ENCODE assay signal across 8 mouse cellular contexts in the genomic region with DNA sequence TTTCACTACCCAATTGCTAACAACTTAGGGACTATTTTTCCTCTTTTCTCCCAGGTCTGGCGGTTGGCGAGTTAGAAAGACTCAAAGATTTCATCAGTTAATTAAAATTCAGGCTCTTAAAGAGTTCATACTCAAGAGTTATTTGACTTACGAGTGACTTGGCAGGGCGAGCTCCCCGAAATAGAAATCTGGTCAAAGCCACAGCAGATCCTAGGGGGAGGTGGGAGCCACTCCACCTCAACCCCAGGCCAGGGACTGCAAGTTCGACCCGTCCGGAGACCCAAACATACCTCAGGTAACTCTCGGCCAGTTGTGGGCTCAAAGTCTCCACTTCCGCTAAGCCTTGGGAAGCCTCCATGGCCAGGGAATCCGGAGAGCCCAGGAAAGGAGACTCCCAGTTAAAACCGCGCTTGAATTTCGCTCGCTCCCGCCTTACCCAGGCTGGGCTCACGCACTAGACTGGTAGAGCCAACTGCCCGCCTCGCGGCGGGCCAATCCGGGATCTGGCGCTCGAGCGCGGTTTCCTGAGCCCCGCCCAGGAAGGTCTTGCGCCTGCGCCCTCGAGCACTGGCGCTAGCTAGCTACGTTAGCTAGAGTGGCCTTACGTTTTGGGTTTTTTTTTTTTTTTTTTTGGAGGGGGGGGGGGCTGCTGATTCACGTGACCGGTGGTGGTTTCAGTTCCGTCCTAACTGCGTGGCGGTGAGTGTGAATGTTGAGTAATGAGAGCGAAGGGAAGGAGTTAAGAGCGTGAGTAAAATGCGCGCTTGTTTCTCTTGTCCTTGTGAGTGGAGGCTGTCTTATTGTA. TPM values are rescaled to one million over a fixed set of nuclear protein-coding genes. Genes with fewer than 3 reads are reported as not detected.
DNase-seq lines count a peak whose midpoint lies in the region; ATAC-seq and TF ChIP-seq lines count a peak whose summit lies in the region.

A gene (minus strand): TSS at position 474 of the 805 bp plus-strand sequence.

- no peaks in the 10 kb centered on the region for H3K4me1 ChIP-seq in ES-E14 (ENCODE audit: control insufficient read depth in 2 of 2, insufficient read depth in 2 of 2, low read length in 2 of 2, poor library complexity in 1 of 2)
- H3K4me1 ChIP-seq in forebrain, embryonic 16.5 days (replicated peaks; ENCODE audit: control insufficient read depth, insufficient read depth, low read length) = 0 out of 2 replicates have a peak, but pooled peaks cover 2% of the 10 kb centered on the region
- H3K4me1 ChIP-seq in lung, embryonic 15.5 days = no peaks in the 10 kb centered on the region

- WGBS in forebrain, embryonic 16.5 days = 25% methylated on average over 42 of the region's 42 CpGs
- 9% methylated on average over 42 of the region's 42 CpGs for WGBS in lung, embryonic 15.5 days

- no peaks in the 10 kb centered on the region for H3K27me3 ChIP-seq in forebrain, embryonic 16.5 days (replicated peaks; ENCODE audit: control insufficient read depth, insufficient read depth, low read length)
- no peaks in the 10 kb centered on the region for H3K27me3 ChIP-seq in lung, embryonic 15.5 days

- H3K36me3 ChIP-seq in ES-E14 (ENCODE audit: control insufficient read depth, insufficient read depth, low read length, poor library complexity, severe bottlenecking) = no peaks in the 10 kb centered on the region
- H3K36me3 ChIP-seq in forebrain, embryonic 16.5 days (ENCODE audit: control insufficient read depth, insufficient read depth) = no peaks in the 10 kb centered on the region
- no peaks in the 10 kb centered on the region for H3K36me3 ChIP-seq in lung, embryonic 15.5 days

- H3K9ac ChIP-seq in ES-E14 (ENCODE audit: insufficient read depth, low read depth, low read length, poor library complexity, severe bottlenecking) = peak within 1 kb of the TSS; percentile 95
- peak within 1 kb of the TSS; percentile 54 for H3K9ac ChIP-seq in forebrain, embryonic 16.5 days (replicated peaks; ENCODE audit: low read depth, low read length)
- peak within 1 kb of the TSS; percentile 54 for H3K9ac ChIP-seq in lung, embryonic 15.5 days

- no peaks in the 10 kb centered on the region for H3K9me3 ChIP-seq in ES-E14 (ENCODE audit: control insufficient read depth, insufficient read depth, low read depth, low read length)
- no peaks in the 10 kb centered on the region for H3K9me3 ChIP-seq in forebrain, embryonic 16.5 days (ENCODE audit: control insufficient read depth, low read length)
- no peaks in the 10 kb centered on the region for H3K9me3 ChIP-seq in lung, embryonic 15.5 days

- peak within 1 kb of the TSS; percentile 58 for H3K4me2 ChIP-seq in forebrain, embryonic 16.5 days (ENCODE audit: low read length)
- peak within 1 kb of the TSS; percentile 51 for H3K4me2 ChIP-seq in lung, embryonic 15.5 days

- peak; percentile 84 for DNase-seq in ES-E14 (ENCODE audit: low read depth, low spot score)
- DNase-seq in cerebellum, adult 11-12 months = peak; percentile 94
- peak; percentile 93 for DNase-seq in heart, postnatal 4 days
- DNase-seq in layer of hippocampus, adult 8-10 months (ENCODE audit: low spot score in 2 of 2) = peak; percentile 75 to 82
- DNase-seq in ovary, adult 18-20 months (ENCODE audit: low spot score) = peak; percentile 89
- peak; percentile 93 for DNase-seq in thymus, postnatal 0 days (ENCODE audit: low spot score)

- peak within 1 kb of the TSS; percentile 82 for H3K27ac ChIP-seq in ES-E14 (ENCODE audit: insufficient read depth, low read depth, low read length, poor library complexity, severe bottlenecking)
- peak within 1 kb of the TSS; percentile 38; the same call in 1 of the 2 replicates for H3K27ac ChIP-seq in forebrain, embryonic 16.5 days (ENCODE audit: low read length)
- H3K27ac ChIP-seq in lung, embryonic 15.5 days = peak within 1 kb of the TSS; percentile 85

- ATAC-seq in forebrain, embryonic 16.5 days = peak; percentile 99
- ATAC-seq in lung, embryonic 15.5 days (ENCODE audit: borderline replicate concordance, extremely low read depth, low FRiP score, low TSS enrichment) = peak; percentile 98

- in situ Hi-C loops in ES-E14 (cut with MboI; ENCODE audit: low sequenced_read_pairs in 2 of 2, unreplicated experiment in 2 of 2) = no loop called here

- peak within 1 kb of the TSS; percentile 82 to 93 for H3K4me3 ChIP-seq in ES-E14 (ENCODE audit: insufficient read depth in 1 of 2, low read depth in 1 of 2, low read length in 2 of 2, poor library complexity in 1 of 2, severe bottlenecking in 1 of 2)
- H3K4me3 ChIP-seq in forebrain, embryonic 16.5 days (replicated peaks; ENCODE audit: low read length) = peak within 1 kb of the TSS; percentile 50
- peak within 1 kb of the TSS; percentile 59 for H3K4me3 ChIP-seq in lung, embryonic 15.5 days

TF ChIP-seq in ES-E14, 5 proteins besides CTCF, POLR2A, EP300 and RAD21:
- TF ChIP-seq MAFK (IDR thresholded peaks at IDR 0.05; ENCODE audit: insufficient read depth, low read depth, low read length) (no peak), CHD2 (IDR thresholded peaks at IDR 0.05; ENCODE audit: low read depth, low read length) (no peak), ZC3H11A (IDR thresholded peaks at IDR 0.05; ENCODE audit: borderline replicate concordance, low read depth, low read length) (no peak), HCFC1 (IDR thresholded peaks at IDR 0.05; ENCODE audit: borderline replicate concordance, insufficient read depth, low read length) (peak; percentile 82), ZNF384 (IDR thresholded peaks at IDR 0.05; ENCODE audit: low read depth, low read length) (peak; percentile 99)

RNA-seq across cellular contexts. Expression of the gene that starts here (rescaled TPM):
- 16.1 and 19.3 TPM in 2 replicates for total RNA-seq in ES-E14 (2012; rRNA removed)
- 3.8 and 5.2 TPM in 2 replicates for polyA plus RNA-seq in forebrain, embryonic 16.5 days (2015; fragmentation: Nextera tagmentation; extraction: Ambion mirVana)
- 1 to 10 TPM; 6.3 to 7.4 TPM for total RNA-seq in heart, postnatal 4 days (2021)
- total RNA-seq in layer of hippocampus, adult 8-10 months (2022) = under 1 TPM in 3 of 4 experiments, not detected in 1; 0.14 to 0.36 (median 0.18) TPM
- 17.0 and 17.1 TPM in 2 replicates for polyA plus RNA-seq in lung, embryonic 15.5 days (2015; fragmentation: Nextera tagmentation; extraction: Ambion mirVana)
- 10.4 and 11.3 TPM in 2 replicates for polyA plus RNA-seq in thymus, postnatal 0 days (2015; fragmentation: Nextera tagmentation; extraction: Ambion mirVana)

Comparison
In these comparisons a context has a peak if more than half of its experiments do, and no peak if none do; other contexts are left out.
1. Peak in every context shown above with its lines: DNase-seq, ATAC-seq, H3K4me3 ChIP-seq and H3K27ac ChIP-seq.
2. RNA of the gene that starts here (total RNA-seq): 16.1 to 19.3 TPM in ES-E14 and 6.3 to 7.4 TPM in heart, postnatal 4 days; 0.14 to 0.36 TPM in layer of hippocampus, adult 8-10 months; every median in the first group is over 4 times any median in the second.
3. Peak in DNase-seq in layer of hippocampus, adult 8-10 months; RNA of the gene not detected or under 1 TPM.